Mouse (Mus musculus) kidney, adult 2 months (tissue): ENCODE data around the gene Fbxw8. TPM values are rescaled to one million over a fixed set of nuclear protein-coding genes. Genes with fewer than 3 reads are reported as not detected.

Source experiments
- DNase-seq: peaks from one replicate; pipeline ENCODE4 v3.0.0; 2021
- H3K27ac ChIP-seq: fragments of 200-500 bp; 2 replicates; pipeline ENCODE4 v1.5.1; 2012; ENCODE audit warnings: low read depth, low read length, control low read depth, inconsistent platforms; ENCODE audit not compliant: insufficient read depth
- H3K27me3 ChIP-seq: fragments of 200-500 bp; replicated peaks from 2 replicates; pipeline ENCODE4 v1.6.1; 2012; ENCODE audit warnings: mild to moderate bottlenecking, moderate library complexity, low read length, inconsistent platforms; ENCODE audit not compliant: control insufficient read depth, insufficient read depth
- H3K36me3 ChIP-seq: fragments of 200-500 bp; 2 replicates; pipeline ENCODE4 v1.6.1; 2012; ENCODE audit warnings: mild to moderate bottlenecking, moderate library complexity, low read length, inconsistent platforms; ENCODE audit not compliant: control insufficient read depth, insufficient read depth
- H3K4me1 ChIP-seq: fragments of 200-500 bp; 2 replicates; pipeline ENCODE4 v1.6.1; 2011; ENCODE audit warnings: low read length; ENCODE audit not compliant: control insufficient read depth, insufficient read depth
- H3K4me3 ChIP-seq: fragments of 200-500 bp; 2 replicates; pipeline ENCODE4 v1.5.1; 2011; ENCODE audit warnings: mild to moderate bottlenecking, low read depth, low read length, control low read depth; ENCODE audit not compliant: insufficient read depth
- CTCF ChIP-seq: fragments of 200-500 bp; conservative IDR thresholded peaks from 2 replicates; pipeline ENCODE4 v1.5.1; 2011; ENCODE audit warnings: low read depth, mild to moderate bottlenecking, control low read depth, low read length, moderate library complexity, mixed read lengths; ENCODE audit not compliant: insufficient read depth, insufficient read length
- POLR2A ChIP-seq: fragments of 200-500 bp; IDR thresholded peaks from one replicate; pipeline ENCODE4 v1.6.1; 2011; ENCODE audit warnings: low read depth, low read length, control low read depth
- WGBS: fragments of 180-500 bp; shearing (Covaris S2); methylation state at CpG from one replicate; pipeline ENCODE4 v1.1.7; 2018; 5-methylcytosine and 5-hydroxymethylcytosine counted together
- polyA plus RNA-seq: library from polyadenylated mRNA; depleted of rRNA; stranded (reverse); fragments of >200 nt; gene quantifications from 2 replicates; pipeline ENCODE4 v1.2.3, GENCODE M21; 2012

Gene Fbxw8
- polyA plus RNA-seq, 1 experiment = 60.8 TPM

DNA sequence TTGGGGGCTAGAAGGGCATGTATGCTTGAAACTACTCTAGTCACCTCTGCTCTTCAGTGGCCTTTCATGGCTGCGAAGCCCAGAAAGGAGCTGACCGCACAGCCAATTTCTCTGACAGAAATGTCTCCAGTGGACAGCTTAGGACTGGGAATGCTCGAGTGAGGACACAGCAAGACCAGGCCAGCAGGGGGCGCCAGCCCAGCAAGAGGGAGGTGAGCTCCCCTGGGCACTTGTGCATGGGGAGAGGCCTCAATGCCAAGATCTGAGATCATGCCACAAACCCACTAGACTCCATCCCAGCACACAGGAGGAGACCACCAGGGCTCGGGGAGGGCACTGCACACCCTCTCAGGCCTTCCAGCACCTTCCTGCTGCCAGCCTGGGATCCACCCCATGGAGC is 88.4 kb downstream of the Fbxw8 start:
- Histone ChIP-seq H3K27me3 (no peaks in the 10 kb centered on the region), H3K4me3 (no peak overlapping the region), H3K36me3 (no peaks in the 10 kb centered on the region), H3K4me1 (peaks cover 17% of the 10 kb centered on the region; the same call in 1 of the 2 replicates), H3K27ac (no peak overlapping the region)
- WGBS = 62% methylated on average over 5 of the region's 5 CpGs
- DNase-seq = peak; percentile 69
- no peak for TF ChIP-seq POLR2A
- peak; percentile 77 for TF ChIP-seq CTCF

DNA sequence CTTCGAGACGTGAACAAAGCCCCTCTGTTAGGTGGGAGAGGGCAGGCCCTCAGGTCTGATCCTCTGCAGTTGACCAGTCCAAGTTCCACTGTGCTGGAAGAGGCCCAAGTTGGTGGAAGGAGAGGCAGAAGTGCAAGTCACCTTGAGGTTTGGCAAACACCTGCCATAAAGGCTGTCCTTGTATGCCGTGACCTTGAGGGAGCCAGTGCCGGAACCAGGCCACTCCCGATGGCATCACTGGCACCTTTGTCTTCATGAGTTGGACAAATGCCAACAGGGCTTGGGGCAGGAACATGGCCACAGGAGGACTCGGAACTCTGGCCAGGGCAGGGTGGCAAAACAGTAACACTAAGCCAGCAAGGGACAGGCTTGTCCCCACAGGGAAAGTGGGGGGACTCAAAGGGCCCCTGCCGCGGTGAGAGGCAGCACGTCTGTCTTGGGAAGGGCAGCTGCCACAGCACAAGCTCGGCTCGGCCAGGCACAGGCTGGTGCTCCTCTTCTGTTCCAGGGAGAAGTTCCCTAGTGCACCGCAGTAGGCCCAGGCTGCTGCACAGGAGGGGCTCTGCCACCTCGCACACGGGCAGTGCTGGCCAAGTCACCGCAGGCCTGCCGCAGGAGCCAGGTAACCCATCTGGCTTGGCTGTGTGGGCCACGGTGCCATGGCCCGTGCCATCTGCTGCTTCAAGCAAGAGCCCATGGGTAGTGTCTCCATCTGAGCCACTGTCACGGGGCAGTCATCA is 89.6 kb downstream of the Fbxw8 start:
- Histone ChIP-seq H3K4me3 (no peak overlapping the region), H3K27me3 (no peaks in the 10 kb centered on the region), H3K4me1 (peaks cover 17% of the 10 kb centered on the region; the same call in 1 of the 2 replicates), H3K27ac (peak overlapping the region; percentile 88), H3K36me3 (no peaks in the 10 kb centered on the region)
- TF ChIP-seq POLR2A (peak; percentile 2), CTCF (no peak)
- DNase-seq = peak; percentile 94
- 52% methylated on average over 19 of the region's 19 CpGs for WGBS

GRCm38 (mm10) chr5:118064284-118064901 is 90.9 kb downstream of the Fbxw8 start:
- Histone ChIP-seq H3K27me3 (no peaks in the 10 kb centered on the region), H3K36me3 (no peaks in the 10 kb centered on the region), H3K4me3 (no peak overlapping the region), H3K27ac (peak overlapping the region; percentile 88; the same call in 1 of the 2 replicates), H3K4me1 (peaks cover 17% of the 10 kb centered on the region; the same call in 1 of the 2 replicates)
- DNase-seq = no peak
- WGBS = 63% methylated on average over 10 of the region's 10 CpGs
- TF ChIP-seq POLR2A = no peak
- TF ChIP-seq CTCF = no peak

DNA sequence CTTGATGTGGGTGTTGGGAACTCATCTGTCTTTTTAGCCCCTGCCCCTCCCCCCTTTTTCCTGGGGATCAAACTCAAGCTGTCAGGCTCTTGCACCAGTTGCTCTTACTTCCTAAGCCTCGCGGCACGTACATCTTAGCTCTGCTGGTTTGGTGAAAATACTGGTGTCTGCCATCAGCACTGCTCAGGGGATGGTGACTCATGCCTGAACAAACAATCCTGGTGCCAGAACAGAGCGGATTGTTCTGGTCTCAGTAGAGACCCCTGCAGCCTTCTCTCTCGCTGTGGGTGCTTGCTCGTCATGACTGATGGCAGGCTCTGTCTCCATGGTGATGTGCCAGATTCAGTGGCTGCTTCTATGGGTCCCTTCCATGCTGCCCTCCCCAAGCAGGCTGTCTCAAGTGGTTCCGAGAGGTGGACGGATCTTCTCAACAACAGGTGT is 92.1 kb downstream of the Fbxw8 start:
- Histone ChIP-seq H3K27me3 (no peaks in the 10 kb centered on the region), H3K36me3 (no peaks in the 10 kb centered on the region), H3K27ac (no peak overlapping the region), H3K4me3 (no peak overlapping the region), H3K4me1 (peaks cover 17% of the 10 kb centered on the region; the same call in 1 of the 2 replicates)
- WGBS = 75% methylated on average over 8 of the region's 8 CpGs
- DNase-seq = no peak
- TF ChIP-seq CTCF (no peak), POLR2A (no peak)

GRCm38 (mm10) chr5:118061391-118061790 is 93.9 kb downstream of the Fbxw8 start:
- Histone ChIP-seq H3K27ac (no peak overlapping the region), H3K27me3 (no peaks in the 10 kb centered on the region), H3K4me1 (peaks cover 16% of the 10 kb centered on the region; the same call in 1 of the 2 replicates), H3K4me3 (no peak overlapping the region), H3K36me3 (no peaks in the 10 kb centered on the region)
- whole genome bisulfite sequencing = 95% methylated on average over 18 of the region's 18 CpGs
- DNase-seq = no peak
- no peak for TF ChIP-seq CTCF
- no peak for TF ChIP-seq POLR2A

DNA sequence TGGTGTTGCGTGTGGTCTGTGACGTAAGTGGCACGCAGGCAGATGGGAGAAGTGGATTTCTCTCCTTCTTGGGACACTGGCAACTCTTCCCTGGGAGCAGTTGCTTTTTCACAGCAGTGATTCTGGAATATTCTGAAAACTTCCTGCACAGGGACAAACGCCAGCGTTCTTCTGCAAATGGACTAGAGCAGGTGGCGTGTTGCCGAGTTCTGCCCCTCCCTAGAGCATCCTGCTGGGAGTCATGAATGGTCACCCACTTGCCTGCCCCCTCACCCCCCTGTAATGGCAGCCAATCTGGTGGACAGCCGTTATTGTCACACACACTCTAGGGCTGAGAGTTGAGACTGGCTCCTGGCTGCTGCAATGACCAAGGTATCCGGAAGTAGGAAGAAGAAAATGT is 95.6 kb downstream of the Fbxw8 start:
- no peak for TF ChIP-seq POLR2A
- TF ChIP-seq CTCF = no peak
- no peak overlapping the region for H3K27ac ChIP-seq

DNA sequence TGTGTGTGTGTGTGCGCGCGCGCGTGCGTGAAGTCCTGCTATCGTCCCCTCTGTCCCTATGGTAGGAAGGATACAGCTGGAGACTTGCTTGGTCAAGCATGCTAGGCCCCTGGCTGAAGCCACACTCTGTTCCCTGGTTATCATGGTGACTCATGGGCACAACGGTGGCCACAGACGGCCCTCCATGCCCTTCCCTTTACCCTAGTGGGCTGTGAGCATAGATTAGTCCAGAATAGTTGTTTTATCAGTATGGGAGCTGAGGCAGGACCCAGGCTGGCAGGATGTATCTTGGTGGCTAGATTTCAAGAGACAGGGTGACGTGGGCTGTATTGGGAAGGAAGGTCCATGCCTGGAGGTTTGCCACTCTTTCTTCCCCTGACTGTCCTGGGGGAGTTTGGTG is 96.4 kb downstream of the Fbxw8 start:
- no peaks in the 10 kb centered on the region for H3K4me1 ChIP-seq
- no peak overlapping the region for H3K27ac ChIP-seq
- H3K4me3 ChIP-seq = no peak overlapping the region
- TF ChIP-seq CTCF = no peak
- no peak for TF ChIP-seq POLR2A
- no peaks in the 10 kb centered on the region for H3K36me3 ChIP-seq
- DNase-seq = no peak
- WGBS = 86% methylated on average over 10 of the region's 10 CpGs
- no peaks in the 10 kb centered on the region for H3K27me3 ChIP-seq

More for the DNA sequence above, 95.6 kb downstream of the Fbxw8 start:
- 84% methylated on average over 9 of the region's 9 CpGs for WGBS
- DNase-seq = no peak
- no peaks in the 10 kb centered on the region for H3K4me1 ChIP-seq
- no peaks in the 10 kb centered on the region for H3K27me3 ChIP-seq
- no peaks in the 10 kb centered on the region for H3K36me3 ChIP-seq
- no peak overlapping the region for H3K4me3 ChIP-seq
